Mouse (Mus musculus) E14TG2a.4 (cell line): Measurements from ENCODE around the gene Adamtsl2.

ENCODE experiments used
- CTCF ChIP-seq: conservative IDR thresholded peaks from 2 replicates; pipeline ENCODE4 v1.5.1; 2014; ENCODE audit warnings: low read length
- NANOG ChIP-seq: IDR thresholded peaks from 2 replicates; pipeline ENCODE4 v1.6.1; 2014; ENCODE audit warnings: borderline replicate concordance, low read length, mixed read lengths
- POU5F1 ChIP-seq: IDR thresholded peaks from 2 replicates; pipeline ENCODE4 v1.6.1; 2014; ENCODE audit warnings: low read length, borderline replicate concordance

DNA sequence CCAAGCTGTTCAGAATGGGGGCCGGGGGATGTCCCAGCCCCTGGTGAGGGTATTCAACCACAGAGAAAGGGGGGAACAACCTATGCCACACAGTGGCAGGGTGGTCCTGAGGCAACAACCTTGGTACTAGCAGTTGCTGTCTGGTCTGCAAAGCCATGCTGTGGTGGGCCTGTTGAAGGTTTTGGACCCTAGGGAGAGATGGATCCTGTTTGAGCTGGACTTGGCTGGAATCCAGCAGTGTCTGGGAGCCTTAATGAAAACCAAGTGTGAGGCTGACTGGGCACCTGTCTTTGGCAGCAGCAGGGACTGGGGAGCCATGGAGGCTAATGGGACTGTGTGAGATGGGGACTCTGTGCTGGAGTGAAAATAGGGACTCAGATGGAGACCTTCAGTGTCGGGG, 470 bp downstream of the Adamtsl2 start:
- TF ChIP-seq CTCF = no peak
- no peak for TF ChIP-seq POU5F1
- TF ChIP-seq NANOG = no peak
